Mouse (Mus musculus) kidney, embryonic 15.5 days (tissue): ENCODE measurements at regions not wholly inside any gene's neighbourhood (a gene's known extent, or its start where the extent isn't known, plus 50 kb on each side); places are given as distances from the start of the nearest gene placed in this dataset.

Source experiments
- ATAC-seq: fragments of 200-750 bp; cut with Nextera tagmentation; replicated peaks from 2 replicates; pipeline ENCODE4 v1.8.0; 2017; ENCODE audit warnings: moderate TSS enrichment; ENCODE audit not compliant: low FRiP score
- H3K27ac ChIP-seq: fragments of 300-500 bp; sonication (generic); 2 replicates; pipeline ENCODE4 v1.5.1; 2015; ENCODE audit warnings: mild to moderate bottlenecking, inconsistent platforms
- H3K27me3 ChIP-seq: fragments of 300-500 bp; sonication (generic); 2 replicates; pipeline ENCODE4 v1.6.1; 2015; ENCODE audit warnings: inconsistent platforms
- H3K36me3 ChIP-seq: fragments of 300-500 bp; sonication (generic); 2 replicates; pipeline ENCODE4 v1.6.1; 2015; ENCODE audit warnings: inconsistent platforms
- H3K4me1 ChIP-seq: fragments of 300-500 bp; sonication (generic); 2 replicates; pipeline ENCODE4 v1.6.1; 2015; ENCODE audit warnings: inconsistent platforms
- H3K4me2 ChIP-seq: fragments of 300-500 bp; sonication (generic); 2 replicates; pipeline ENCODE4 v1.6.1; 2015; ENCODE audit warnings: moderate library complexity, mild to moderate bottlenecking, inconsistent platforms
- H3K4me3 ChIP-seq: fragments of 300-500 bp; sonication (generic); replicated peaks from 2 replicates; pipeline ENCODE4 v1.5.1; 2015; ENCODE audit warnings: mild to moderate bottlenecking, inconsistent platforms
- H3K9ac ChIP-seq: fragments of 300-500 bp; sonication (generic); 2 replicates; pipeline ENCODE4 v1.6.1; 2015; ENCODE audit warnings: mild to moderate bottlenecking, inconsistent platforms
- H3K9me3 ChIP-seq: fragments of 300-500 bp; sonication (generic); replicated peaks from 2 replicates; pipeline ENCODE4 v1.6.1; 2016; ENCODE audit warnings: inconsistent platforms
- WGBS: fragments of 180-500 bp; shearing (Covaris S2); methylation state at CpG from one replicate; pipeline ENCODE4 v1.1.7; 2015; ENCODE audit warnings: mixed read lengths; 5-methylcytosine and 5-hydroxymethylcytosine counted together

DNA sequence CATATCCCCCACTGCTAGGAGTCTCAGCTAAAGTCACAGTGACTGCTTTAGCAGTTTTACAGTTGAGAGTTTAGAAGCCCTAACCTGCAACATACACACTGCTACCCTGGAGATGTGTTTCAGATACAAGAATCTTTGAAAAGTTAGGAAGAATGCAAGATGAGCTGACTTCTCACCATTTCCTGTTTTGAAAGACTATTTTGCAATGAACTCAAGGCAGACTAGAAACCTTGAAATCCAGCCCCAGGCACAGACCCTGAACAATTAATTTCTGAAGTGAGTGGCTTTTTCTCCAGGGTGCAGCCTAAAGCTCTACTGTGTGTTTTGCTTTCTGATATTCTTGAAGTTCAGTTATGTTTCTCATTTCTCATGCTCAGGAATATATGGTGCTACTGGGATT is 440.6 kb downstream of the Nebl start:
- Histone ChIP-seq H3K36me3 (no peaks in the 10 kb centered on the region), H3K4me1 (no peaks in the 10 kb centered on the region)
- ATAC-seq: no peak

DNA sequence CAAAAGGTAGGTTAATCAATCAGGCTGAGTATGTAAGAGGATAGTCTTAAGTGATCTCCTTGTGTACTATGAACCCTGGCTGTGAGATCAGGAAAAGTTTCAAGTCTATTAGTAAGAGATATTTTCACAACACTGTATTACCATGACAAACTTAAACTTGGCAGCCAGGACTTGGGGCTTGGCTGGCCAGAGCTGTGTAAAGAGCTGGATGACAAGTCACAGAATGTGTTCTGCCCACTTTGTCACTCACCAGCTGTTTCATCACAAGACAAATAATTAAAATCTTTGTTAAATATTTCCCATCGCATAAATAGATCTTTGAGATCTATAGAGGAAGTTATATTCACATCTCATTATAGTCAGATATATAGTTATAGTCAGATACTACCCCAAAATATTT is 443.7 kb downstream of the Nebl start:
- H3K9me3 ChIP-seq: no peaks in the 10 kb centered on the region
- 71% methylated on average over 1 of the region's 1 CpGs for WGBS
- H3K27ac ChIP-seq: no peak overlapping the region
- no peak overlapping the region for H3K9ac ChIP-seq
- no peaks in the 10 kb centered on the region for H3K4me1 ChIP-seq
- no peak overlapping the region for H3K4me3 ChIP-seq
- no peaks in the 10 kb centered on the region for H3K36me3 ChIP-seq
- no peaks in the 10 kb centered on the region for H3K27me3 ChIP-seq
- ATAC-seq: no peak
- H3K4me2 ChIP-seq: no peak overlapping the region

More for the DNA sequence above, 440.6 kb downstream of the Nebl start:
- 0 out of 2 replicates have a peak, but pooled peaks cover 5% of the 10 kb centered on the region for H3K9me3 ChIP-seq
- H3K9ac ChIP-seq: no peak overlapping the region
- H3K4me2 ChIP-seq: no peak overlapping the region
- no peak overlapping the region for H3K4me3 ChIP-seq
- no peaks in the 10 kb centered on the region for H3K27me3 ChIP-seq
- H3K27ac ChIP-seq: no peak overlapping the region

DNA sequence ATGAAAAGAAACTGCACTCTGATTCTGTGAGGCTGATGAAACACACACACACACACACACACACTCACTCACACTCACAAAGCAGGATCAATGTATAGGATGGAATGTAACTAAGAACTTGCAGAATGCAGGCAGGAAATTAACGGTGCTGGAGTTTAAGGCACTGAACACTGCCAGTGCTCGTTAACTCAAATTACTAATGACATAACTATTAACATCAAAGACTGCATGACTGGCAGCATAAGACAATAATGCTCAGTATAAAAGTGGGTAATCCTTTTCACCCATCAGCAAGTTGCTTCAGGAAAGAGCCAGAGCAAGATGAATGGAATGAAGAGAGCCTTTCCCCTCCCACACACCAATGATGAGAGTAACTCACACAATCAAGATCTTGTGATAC is 481.3 kb downstream of the Nebl start:
- no peak for ATAC-seq
- no peaks in the 10 kb centered on the region for H3K9me3 ChIP-seq
- no peak overlapping the region for H3K27ac ChIP-seq
- H3K4me2 ChIP-seq: no peak overlapping the region
- H3K4me3 ChIP-seq: no peak overlapping the region
- no peaks in the 10 kb centered on the region for H3K36me3 ChIP-seq
- no peak overlapping the region for H3K9ac ChIP-seq
- WGBS: 58% methylated on average over 2 of the region's 2 CpGs
- H3K27me3 ChIP-seq: no peaks in the 10 kb centered on the region
- no peaks in the 10 kb centered on the region for H3K4me1 ChIP-seq

DNA sequence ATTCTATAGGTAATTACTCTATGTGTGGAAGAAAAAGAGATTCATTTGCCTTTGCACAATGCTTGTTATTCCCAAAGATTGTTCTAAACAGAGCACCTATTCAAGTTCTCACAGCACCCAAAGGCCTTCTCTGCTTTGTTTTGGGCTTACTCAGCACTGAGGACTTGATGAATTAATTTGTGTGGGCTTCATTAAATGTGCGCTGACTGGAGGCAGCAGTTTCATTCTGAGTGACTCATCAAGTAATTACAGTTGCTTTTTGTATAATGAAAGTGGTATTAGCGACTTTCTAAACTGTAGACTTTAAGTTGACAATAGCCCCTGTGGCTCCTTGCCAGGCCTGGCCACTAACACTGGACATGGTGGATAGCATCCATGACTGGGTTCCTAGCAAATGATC is 485.4 kb downstream of the Nebl start:
- no peak overlapping the region for H3K27ac ChIP-seq
- no peaks in the 10 kb centered on the region; the same call in 1 of the 2 replicates for H3K9me3 ChIP-seq
- H3K9ac ChIP-seq: no peak overlapping the region
- no peak overlapping the region for H3K4me2 ChIP-seq
- no peaks in the 10 kb centered on the region for H3K27me3 ChIP-seq
- no peak overlapping the region for H3K4me3 ChIP-seq
- 81% methylated on average over 2 of the region's 2 CpGs for WGBS
- ATAC-seq: no peak
- no peaks in the 10 kb centered on the region for H3K36me3 ChIP-seq
- H3K4me1 ChIP-seq: no peaks in the 10 kb centered on the region

DNA sequence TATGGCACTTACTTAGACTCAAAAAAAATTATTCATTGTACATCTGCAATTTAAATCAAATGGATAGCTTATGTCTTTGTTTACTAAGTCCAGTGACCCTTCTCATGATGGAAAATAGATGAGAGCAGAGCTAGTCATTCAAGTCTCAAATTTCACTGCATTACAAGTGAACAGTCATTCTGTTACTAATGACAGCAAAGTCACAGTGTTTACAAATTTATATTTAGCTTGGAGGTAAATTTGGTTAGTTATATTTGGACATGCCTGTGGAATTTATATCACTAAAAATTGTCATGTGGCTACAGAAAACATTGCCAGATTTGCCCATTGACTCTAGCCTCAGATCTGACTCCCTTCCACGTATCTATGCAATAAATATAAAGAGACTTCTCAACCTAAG is 515.7 kb downstream of the Nebl start:
- ATAC-seq: no peak
- Histone ChIP-seq H3K36me3 (no peaks in the 10 kb centered on the region), H3K4me3 (no peak overlapping the region), H3K4me1 (no peaks in the 10 kb centered on the region), H3K27me3 (no peaks in the 10 kb centered on the region), H3K27ac (no peak overlapping the region), H3K4me2 (no peak overlapping the region), H3K9me3 (no peaks in the 10 kb centered on the region), H3K9ac (no peak overlapping the region)
- 33% methylated on average over 1 of the region's 1 CpGs for WGBS

DNA sequence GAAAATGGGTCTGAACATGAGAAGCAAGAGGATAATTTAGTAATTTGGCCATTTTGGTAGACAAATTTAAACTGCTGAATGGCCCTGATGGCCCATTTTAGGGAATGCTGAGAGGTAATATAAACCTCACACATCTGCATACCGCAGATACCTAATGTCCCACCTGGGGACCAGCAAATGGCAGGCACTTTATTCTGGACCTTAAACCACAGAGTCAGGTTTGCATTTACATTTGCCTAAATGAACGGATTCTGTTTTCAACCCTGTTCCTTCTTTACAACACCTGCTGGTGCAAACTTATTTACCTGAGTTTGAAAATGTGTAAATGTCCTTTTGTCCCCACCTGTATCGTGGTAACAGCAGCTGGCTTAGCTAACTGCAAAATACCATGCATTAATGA is 516.4 kb downstream of the Nebl start:
- no peak for ATAC-seq
- Histone ChIP-seq H3K4me1 (no peaks in the 10 kb centered on the region), H3K27me3 (no peaks in the 10 kb centered on the region)

DNA sequence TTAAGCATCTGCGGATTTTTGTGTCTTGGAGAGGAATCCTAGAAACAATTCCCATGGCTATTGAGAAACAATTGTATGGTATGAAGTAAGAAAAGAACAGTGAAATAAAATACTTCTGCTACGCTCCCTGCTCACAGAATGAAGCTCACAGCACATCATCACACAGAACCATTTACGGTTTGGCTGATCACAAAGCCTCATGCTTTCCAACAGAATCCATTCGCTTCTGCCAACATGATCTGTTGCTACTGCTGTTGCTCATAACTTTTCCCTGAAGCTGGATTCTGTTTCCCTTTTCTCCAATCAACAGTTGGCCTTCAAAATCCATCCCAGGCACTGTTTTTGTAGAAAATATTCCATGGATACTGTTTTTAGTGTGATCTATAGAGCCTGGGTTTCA is 518.7 kb downstream of the Nebl start:
- H3K36me3 ChIP-seq: no peaks in the 10 kb centered on the region
- no peak overlapping the region for H3K4me2 ChIP-seq
- H3K4me1 ChIP-seq: no peaks in the 10 kb centered on the region
- H3K9me3 ChIP-seq: no peaks in the 10 kb centered on the region
- ATAC-seq: no peak
- H3K27ac ChIP-seq: no peak overlapping the region
- no peak overlapping the region for H3K9ac ChIP-seq
- H3K27me3 ChIP-seq: no peaks in the 10 kb centered on the region
- H3K4me3 ChIP-seq: no peak overlapping the region
- 89% methylated on average over 4 of the region's 4 CpGs for WGBS

More for the DNA sequence above, 516.4 kb downstream of the Nebl start:
- no peak overlapping the region for H3K4me2 ChIP-seq
- H3K36me3 ChIP-seq: no peaks in the 10 kb centered on the region
- WGBS: 73% methylated on average over 3 of the region's 3 CpGs
- H3K9me3 ChIP-seq: no peaks in the 10 kb centered on the region
- H3K9ac ChIP-seq: no peak overlapping the region
- H3K4me3 ChIP-seq: no peak overlapping the region
- H3K27ac ChIP-seq: no peak overlapping the region

DNA sequence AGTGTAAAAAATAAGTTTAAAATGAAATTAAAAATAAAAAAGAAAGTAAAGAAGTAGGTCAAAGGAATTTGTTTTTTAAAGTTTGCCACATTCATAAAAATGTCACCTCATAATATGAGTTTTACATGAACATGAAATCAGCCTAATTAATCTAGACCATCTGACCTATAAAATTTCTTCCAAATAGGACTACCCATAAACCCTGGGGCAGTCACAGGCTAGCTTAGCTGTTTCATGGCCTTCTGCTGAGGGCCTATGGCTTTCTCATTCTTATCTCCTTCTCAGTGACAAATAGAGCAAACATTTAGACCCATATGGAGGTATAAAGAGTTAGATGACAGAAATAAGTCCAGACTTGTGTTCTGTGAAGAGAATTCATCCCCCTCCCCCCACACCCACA is 520.2 kb downstream of the Nebl start:
- Histone ChIP-seq H3K27ac (no peak overlapping the region), H3K27me3 (no peaks in the 10 kb centered on the region), H3K9ac (no peak overlapping the region), H3K4me2 (no peak overlapping the region), H3K9me3 (no peaks in the 10 kb centered on the region), H3K4me3 (no peak overlapping the region), H3K4me1 (no peaks in the 10 kb centered on the region), H3K36me3 (no peaks in the 10 kb centered on the region)
- ATAC-seq: no peak

DNA sequence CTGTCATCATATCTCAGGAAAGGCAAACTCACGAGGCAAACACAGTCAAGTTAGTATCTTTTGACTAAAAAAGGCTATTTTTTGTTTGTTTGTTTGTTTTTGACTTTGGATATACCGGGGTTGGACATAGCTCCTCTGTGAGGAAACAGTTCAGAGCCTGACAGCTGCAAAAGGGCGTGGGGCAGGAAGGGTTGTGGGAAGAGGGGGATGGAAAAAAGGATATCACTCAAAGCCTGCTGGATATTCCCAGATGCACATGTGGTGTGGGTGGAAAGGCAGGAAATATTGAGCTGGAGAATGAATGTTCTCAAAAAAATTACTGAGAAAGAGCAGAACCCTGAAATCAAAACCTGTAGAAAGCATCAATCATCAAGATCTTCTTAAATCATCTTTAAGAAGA is 537.7 kb downstream of the Nebl start:
- Histone ChIP-seq H3K27me3 (no peaks in the 10 kb centered on the region), H3K9me3 (no peaks in the 10 kb centered on the region), H3K36me3 (no peaks in the 10 kb centered on the region), H3K27ac (no peak overlapping the region), H3K4me2 (no peak overlapping the region), H3K4me1 (no peaks in the 10 kb centered on the region), H3K4me3 (no peak overlapping the region), H3K9ac (no peak overlapping the region)
- ATAC-seq: no peak
- WGBS: 47% methylated on average over 3 of the region's 3 CpGs

DNA sequence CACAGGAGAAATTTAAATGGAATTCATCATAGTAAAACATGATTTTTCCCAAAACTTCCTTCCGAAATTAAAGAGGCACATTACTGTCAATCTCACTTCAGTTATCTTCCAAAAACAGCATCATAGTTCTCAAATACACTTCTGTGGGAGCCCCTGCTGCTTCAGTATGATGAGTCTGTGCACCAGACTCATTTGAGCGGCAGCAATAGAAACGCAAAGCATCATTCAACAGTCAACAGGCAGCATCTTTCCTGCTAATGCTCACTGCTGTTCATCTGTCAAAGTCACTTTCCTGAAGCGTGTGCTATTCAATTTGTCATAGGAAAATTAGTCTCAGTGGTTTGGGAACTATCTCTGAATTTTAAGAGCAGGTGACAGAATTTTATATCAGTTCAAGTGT is 542.1 kb downstream of the Nebl start:
- Histone ChIP-seq H3K4me2 (no peak overlapping the region), H3K9ac (no peak overlapping the region), H3K4me3 (no peak overlapping the region), H3K27ac (no peak overlapping the region), H3K36me3 (no peaks in the 10 kb centered on the region), H3K9me3 (no peaks in the 10 kb centered on the region), H3K27me3 (no peaks in the 10 kb centered on the region), H3K4me1 (no peaks in the 10 kb centered on the region)
- ATAC-seq: no peak
- 86% methylated on average over 4 of the region's 4 CpGs for WGBS

DNA sequence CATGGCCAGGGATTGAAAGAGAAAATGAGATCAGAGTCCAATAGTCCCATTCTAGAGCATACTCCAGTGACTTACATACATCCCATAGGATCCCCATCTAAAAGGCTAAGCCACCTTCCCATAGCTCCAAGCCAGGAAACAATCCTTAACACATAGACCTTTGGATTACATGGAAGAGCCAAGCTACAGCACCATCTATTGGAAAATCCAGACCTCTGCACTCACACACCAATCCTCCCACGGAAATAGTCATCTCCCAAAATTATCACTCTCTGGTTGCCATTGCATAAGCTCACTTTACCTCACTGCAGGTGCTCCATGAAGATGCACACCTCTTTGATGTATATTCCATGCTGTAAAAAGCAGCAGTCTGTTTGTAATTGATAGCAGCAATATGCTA is 543.4 kb downstream of the Nebl start:
- Histone ChIP-seq H3K4me3 (no peak overlapping the region), H3K36me3 (no peaks in the 10 kb centered on the region), H3K27me3 (no peaks in the 10 kb centered on the region), H3K27ac (no peak overlapping the region), H3K4me2 (no peak overlapping the region), H3K4me1 (no peaks in the 10 kb centered on the region), H3K9me3 (no peaks in the 10 kb centered on the region), H3K9ac (no peak overlapping the region)
- 67% methylated on average over 1 of the region's 1 CpGs for WGBS
- ATAC-seq: no peak

DNA sequence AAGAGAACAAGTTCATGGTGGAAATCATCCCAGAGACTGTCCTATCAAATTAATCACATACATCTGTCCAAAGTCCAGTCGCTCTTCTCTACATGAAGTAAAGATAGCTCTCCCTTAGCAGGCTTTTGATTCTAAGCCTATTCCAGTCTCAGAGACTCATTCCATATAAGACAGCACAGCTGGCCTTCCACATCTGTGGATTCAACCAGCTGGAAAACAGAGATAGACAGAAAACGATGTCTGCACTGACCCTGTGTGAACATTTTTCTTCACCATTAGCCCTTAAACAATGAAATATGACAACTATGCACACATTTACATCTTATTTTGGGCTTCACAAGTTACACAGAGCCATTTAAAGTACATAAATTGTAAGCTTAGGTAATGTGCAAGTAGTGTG is 547.6 kb downstream of the Nebl start:
- no peaks in the 10 kb centered on the region for H3K27me3 ChIP-seq
- H3K9ac ChIP-seq: no peak overlapping the region
- no peaks in the 10 kb centered on the region for H3K36me3 ChIP-seq
- no peak overlapping the region for H3K4me2 ChIP-seq
- H3K4me3 ChIP-seq: no peak overlapping the region
- no peaks in the 10 kb centered on the region for H3K4me1 ChIP-seq
- ATAC-seq: no peak
- H3K9me3 ChIP-seq: no peaks in the 10 kb centered on the region
- 73% methylated on average over 2 of the region's 2 CpGs for WGBS
- H3K27ac ChIP-seq: no peak overlapping the region

DNA sequence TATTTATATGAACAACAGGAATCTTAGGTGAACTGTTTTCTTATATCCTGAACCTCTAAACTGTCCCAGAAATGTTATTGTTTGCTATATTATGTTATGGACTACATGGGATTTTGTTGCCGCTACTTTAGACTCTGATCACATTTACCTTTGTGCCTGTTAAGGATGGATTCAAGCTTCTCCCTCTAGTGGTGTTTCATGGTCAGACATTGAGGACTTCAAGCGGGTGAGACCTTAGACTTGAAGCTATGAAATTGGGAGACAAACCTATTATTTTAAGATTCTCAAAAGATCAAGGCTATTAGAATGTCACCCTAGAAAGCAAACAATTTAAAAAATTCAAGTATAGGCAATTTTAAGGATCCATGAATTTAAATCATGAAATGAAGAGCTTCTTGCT is 549.7 kb downstream of the Nebl start:
- Histone ChIP-seq H3K27me3 (no peaks in the 10 kb centered on the region), H3K4me1 (no peaks in the 10 kb centered on the region), H3K27ac (no peak overlapping the region), H3K9me3 (no peaks in the 10 kb centered on the region), H3K9ac (no peak overlapping the region), H3K4me2 (no peak overlapping the region), H3K4me3 (no peak overlapping the region), H3K36me3 (no peaks in the 10 kb centered on the region)
- no peak for ATAC-seq
- WGBS: 86% methylated on average over 2 of the region's 2 CpGs
